Mouse (Mus musculus) liver, embryonic 15.5 days (tissue): ENCODE results near the gene Trappc3l. TPM values are rescaled to one million over a fixed set of nuclear protein-coding genes. Genes with fewer than 3 reads are reported as not detected.

Experiments used
- ATAC-seq: fragments of 200-750 bp; cut with Nextera tagmentation; 2 replicates; pipeline ENCODE4 v1.8.0; 2017; ENCODE audit warnings: moderate number of reproducible peaks, mild to moderate bottlenecking, moderate library complexity; ENCODE audit not compliant: insufficient read depth
- H3K27ac ChIP-seq: fragments of 300-500 bp; sonication (generic); replicated peaks from 2 replicates; pipeline ENCODE4 v1.5.1; 2015; ENCODE audit warnings: mild to moderate bottlenecking, inconsistent platforms
- H3K27me3 ChIP-seq: fragments of 300-500 bp; sonication (generic); 2 replicates; pipeline ENCODE4 v1.6.1; 2015; ENCODE audit warnings: mild to moderate bottlenecking, inconsistent platforms
- H3K36me3 ChIP-seq: fragments of 300-500 bp; sonication (generic); replicated peaks from 2 replicates; pipeline ENCODE4 v1.6.1; 2015; ENCODE audit warnings: moderate library complexity, mild to moderate bottlenecking, inconsistent platforms
- H3K4me1 ChIP-seq: fragments of 300-500 bp; sonication (generic); replicated peaks from 2 replicates; pipeline ENCODE4 v1.6.1; 2015; ENCODE audit warnings: inconsistent platforms
- H3K4me2 ChIP-seq: fragments of 300-500 bp; sonication (generic); 2 replicates; pipeline ENCODE4 v1.6.1; 2015; ENCODE audit warnings: moderate library complexity, mild to moderate bottlenecking, inconsistent platforms
- H3K4me3 ChIP-seq: fragments of 300-500 bp; sonication (generic); replicated peaks from 2 replicates; pipeline ENCODE4 v1.5.1; 2015; ENCODE audit warnings: mild to moderate bottlenecking, inconsistent platforms
- H3K9ac ChIP-seq: fragments of 300-500 bp; sonication (generic); 2 replicates; pipeline ENCODE4 v1.6.1; 2015; ENCODE audit warnings: moderate library complexity, mild to moderate bottlenecking, inconsistent platforms
- H3K9me3 ChIP-seq: fragments of 300-500 bp; sonication (generic); replicated peaks from 2 replicates; pipeline ENCODE4 v1.6.1; 2016; ENCODE audit warnings: inconsistent platforms
- WGBS: fragments of 180-500 bp; shearing (Covaris S2); methylation state at CpG from one replicate; pipeline ENCODE4 v1.1.7; 2015; ENCODE audit warnings: mixed read lengths; ENCODE audit not compliant: insufficient replicate concordance; 5-methylcytosine and 5-hydroxymethylcytosine counted together
- polyA plus RNA-seq: library from polyadenylated mRNA; unstranded; fragments of >200 nt; fragmentation: Nextera tagmentation; extraction: Ambion mirVana; gene quantifications from 2 replicates; pipeline ENCODE4 v1.2.1, GENCODE M21; 2015

Gene Trappc3l
- polyA plus RNA-seq, 1 experiment from 2014 or later, result not detected

DNA sequence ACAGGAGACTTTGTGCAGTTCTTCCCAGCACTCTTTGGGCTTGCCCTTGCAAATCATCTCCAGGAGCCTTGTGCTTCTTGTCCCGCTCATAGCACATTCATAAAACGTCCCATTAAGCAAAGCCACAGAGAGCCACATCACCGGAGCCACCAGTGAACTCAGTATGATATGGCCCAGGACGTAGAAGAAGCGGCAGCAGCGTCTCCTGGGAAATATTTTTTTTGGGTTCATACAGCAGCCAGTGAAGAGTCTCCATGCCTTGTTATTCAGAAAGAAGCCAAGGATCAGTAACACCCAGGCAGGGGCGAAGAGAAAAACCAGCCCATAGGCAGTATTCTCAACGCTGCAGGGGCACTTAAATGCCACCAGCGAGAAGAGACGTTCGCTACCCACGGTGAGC is 58.6 kb downstream of the Trappc3l start:
- Histone ChIP-seq H3K4me3 (no peak overlapping the region), H3K9me3 (no peaks in the 10 kb centered on the region), H3K4me2 (peak overlapping the region; percentile 18; the same call in 1 of the 2 replicates), H3K4me1 (no peaks in the 10 kb centered on the region), H3K9ac (no peak overlapping the region), H3K27me3 (no peaks in the 10 kb centered on the region), H3K27ac (no peak overlapping the region), H3K36me3 (no peaks in the 10 kb centered on the region)
- WGBS, result 54% methylated on average over 12 of the region's 12 CpGs
- no peak for ATAC-seq

DNA sequence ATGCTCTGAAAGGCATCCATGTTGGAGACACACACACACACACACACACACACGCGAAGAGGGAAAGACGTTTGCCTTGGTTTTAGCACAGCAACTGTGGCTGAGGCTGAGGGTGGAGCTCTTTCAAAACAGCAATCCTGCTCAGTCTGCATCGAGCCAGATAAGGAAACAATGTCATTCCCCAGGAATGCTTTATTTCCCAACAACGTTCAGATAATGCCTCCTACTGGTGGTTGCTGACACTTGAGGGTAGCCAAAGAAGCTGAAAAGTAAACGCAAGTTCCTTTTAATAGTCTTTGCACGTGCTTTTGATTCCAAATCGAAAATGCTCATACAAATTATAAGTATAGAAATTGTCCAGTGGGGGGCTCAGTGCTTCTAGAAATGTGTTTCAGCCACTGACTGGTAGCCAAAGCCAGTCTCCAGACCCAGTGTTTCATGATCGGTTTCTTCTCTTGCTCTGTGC is 59.1 kb downstream of the Trappc3l start, which contains the start of gene Calhm5:
Gene Calhm5, minus strand, starts transcription at position 102 of the 466 bp plus-strand sequence.
- no peak within 1 kb of the TSS for H3K9ac ChIP-seq

DNA sequence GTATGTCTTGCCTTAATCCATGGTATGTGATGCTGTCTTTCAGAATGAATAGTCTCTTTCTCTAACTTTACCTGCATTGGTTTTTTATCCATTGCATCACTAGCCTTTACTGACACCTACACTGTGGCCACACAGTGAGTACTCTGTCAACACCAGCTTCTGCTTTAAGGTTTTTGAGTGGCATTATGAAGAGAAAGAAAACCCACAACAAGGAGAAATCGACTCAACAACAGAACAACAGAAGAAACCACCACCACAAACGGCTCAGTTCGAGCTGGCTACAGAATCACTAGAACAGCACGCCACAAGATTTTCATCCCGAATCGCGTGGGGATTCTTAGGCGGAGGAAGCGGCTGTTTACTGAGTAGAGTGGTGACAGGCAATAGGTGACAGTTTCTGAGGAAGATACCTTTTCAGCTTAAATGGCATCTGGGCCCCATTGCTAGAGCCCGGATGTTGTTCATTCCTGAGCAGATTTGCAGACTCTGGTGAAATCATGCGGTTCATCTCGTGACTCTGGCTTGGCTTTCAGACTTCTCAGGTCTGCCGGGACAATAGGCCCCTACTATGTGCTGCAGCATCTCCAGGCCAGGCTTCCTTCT is 73.6 kb downstream of the Trappc3l start:
- no peaks in the 10 kb centered on the region for H3K27me3 ChIP-seq

More for the DNA sequence above, 59.1 kb downstream of the Trappc3l start, which contains the start of gene Calhm5:
- WGBS, result 8% methylated on average over 9 of the region's 9 CpGs
- H3K27ac ChIP-seq, result no peak within 1 kb of the TSS
- ATAC-seq, result no peak
- no peaks in the 10 kb centered on the region for H3K9me3 ChIP-seq
- no peaks in the 10 kb centered on the region for H3K27me3 ChIP-seq
- peak within 1 kb of the TSS; percentile 18; the same call in 1 of the 2 replicates for H3K4me2 ChIP-seq
- H3K36me3 ChIP-seq, result no peaks in the 10 kb centered on the region
- H3K4me1 ChIP-seq, result no peaks in the 10 kb centered on the region
- no peak within 1 kb of the TSS for H3K4me3 ChIP-seq

DNA sequence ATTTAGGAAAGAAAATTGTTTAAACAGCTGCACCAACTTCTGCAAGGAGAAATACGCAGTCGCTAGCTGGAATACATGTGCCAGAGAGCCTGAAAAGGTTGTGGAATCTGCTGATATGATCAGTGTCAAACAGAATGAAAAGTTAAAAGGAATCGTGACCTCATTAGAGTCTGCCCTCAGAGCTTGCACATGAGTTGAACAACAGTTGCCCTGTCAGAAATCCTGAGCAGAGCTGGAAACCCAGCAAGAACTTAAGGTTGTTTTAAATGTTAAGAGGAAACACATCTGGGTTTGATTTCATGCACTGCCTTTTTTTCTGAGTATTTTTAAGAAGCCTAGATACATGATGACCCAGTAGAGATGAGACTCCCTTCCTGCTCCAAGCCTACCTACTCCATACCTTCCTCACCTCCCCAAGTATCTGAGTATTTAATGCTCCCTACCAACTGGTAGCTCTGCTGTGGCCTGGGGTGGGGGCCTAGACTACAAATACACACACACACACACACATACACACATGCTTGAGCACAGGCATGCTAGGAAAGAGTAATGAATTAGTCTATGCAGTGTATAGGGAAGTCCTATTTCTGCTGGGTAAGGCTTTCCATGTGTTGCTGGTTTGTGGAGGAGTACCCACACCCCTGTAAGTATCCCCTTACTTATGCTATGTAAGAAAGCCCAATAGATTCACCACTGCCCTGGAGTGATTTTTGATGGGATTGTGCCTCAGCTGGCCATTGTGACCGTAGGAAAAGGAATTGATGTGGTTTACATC is 74.8 kb downstream of the Trappc3l start:
- no peaks in the 10 kb centered on the region for H3K36me3 ChIP-seq

More for the DNA sequence above, 73.6 kb downstream of the Trappc3l start:
- Histone ChIP-seq H3K4me2 (no peak overlapping the region), H3K27ac (no peak overlapping the region), H3K4me3 (no peak overlapping the region), H3K9ac (no peak overlapping the region), H3K36me3 (no peaks in the 10 kb centered on the region), H3K9me3 (no peaks in the 10 kb centered on the region), H3K4me1 (no peaks in the 10 kb centered on the region)
- no peak for ATAC-seq
- 61% methylated on average over 13 of the region's 13 CpGs for WGBS

DNA sequence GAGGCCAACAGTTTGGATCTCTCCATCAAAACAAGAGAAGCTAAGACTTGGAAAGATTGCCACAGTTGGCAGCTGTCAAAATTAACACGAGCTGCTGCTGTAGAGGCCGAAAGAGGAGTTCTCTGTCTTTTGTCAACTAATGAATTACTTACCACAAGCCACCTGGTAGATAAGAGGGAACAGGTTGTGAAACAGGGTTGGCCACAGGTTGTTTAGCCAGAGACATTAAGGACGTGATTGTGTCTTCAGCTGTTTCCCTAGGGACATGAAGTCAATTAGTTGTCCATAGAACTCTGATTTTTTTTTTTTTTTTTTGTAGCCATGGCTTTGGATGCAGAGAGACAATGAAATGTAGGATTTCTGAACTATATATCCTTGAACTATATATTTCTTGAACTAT is 79.7 kb downstream of the Trappc3l start:
- Histone ChIP-seq H3K9me3 (no peaks in the 10 kb centered on the region), H3K4me1 (no peaks in the 10 kb centered on the region), H3K27ac (no peak overlapping the region), H3K27me3 (no peaks in the 10 kb centered on the region), H3K36me3 (no peaks in the 10 kb centered on the region), H3K9ac (no peak overlapping the region), H3K4me3 (no peak overlapping the region), H3K4me2 (no peak overlapping the region)
- 38% methylated on average over 3 of the region's 3 CpGs for WGBS
- no peak for ATAC-seq

More for the DNA sequence above, 74.8 kb downstream of the Trappc3l start:
- H3K27ac ChIP-seq, result no peak overlapping the region
- H3K4me1 ChIP-seq, result no peaks in the 10 kb centered on the region
- H3K9me3 ChIP-seq, result no peaks in the 10 kb centered on the region
- 60% methylated on average over 4 of the region's 4 CpGs for WGBS
- no peak overlapping the region for H3K4me2 ChIP-seq
- no peak overlapping the region for H3K9ac ChIP-seq
- no peak overlapping the region for H3K4me3 ChIP-seq
- H3K27me3 ChIP-seq, result no peaks in the 10 kb centered on the region
- no peak for ATAC-seq

DNA sequence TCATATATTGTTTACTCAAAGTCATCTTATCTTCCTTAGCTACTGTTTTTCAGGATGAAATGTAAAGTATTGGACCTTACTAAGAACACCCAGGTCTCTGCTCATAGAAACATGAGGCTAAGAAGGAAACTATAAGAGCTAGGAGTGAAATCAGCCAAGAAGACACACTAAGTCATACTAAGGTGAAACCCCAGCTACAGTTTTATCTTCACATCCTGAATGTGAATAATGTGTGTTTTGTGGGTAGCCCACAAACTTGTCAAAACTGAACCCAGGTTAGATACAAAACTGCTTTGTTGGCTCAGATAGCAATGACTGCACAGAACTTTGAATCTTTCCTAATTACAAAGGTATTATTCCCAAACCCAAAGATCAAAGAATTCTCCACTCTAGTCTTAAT is 80.4 kb downstream of the Trappc3l start:
- no peaks in the 10 kb centered on the region for H3K4me1 ChIP-seq
- no peak overlapping the region for H3K27ac ChIP-seq
- H3K9ac ChIP-seq, result no peak overlapping the region
- H3K9me3 ChIP-seq, result no peaks in the 10 kb centered on the region
- no peaks in the 10 kb centered on the region for H3K36me3 ChIP-seq
- no peak overlapping the region for H3K4me2 ChIP-seq
- ATAC-seq, result no peak
- no peak overlapping the region for H3K4me3 ChIP-seq
- H3K27me3 ChIP-seq, result no peaks in the 10 kb centered on the region

DNA sequence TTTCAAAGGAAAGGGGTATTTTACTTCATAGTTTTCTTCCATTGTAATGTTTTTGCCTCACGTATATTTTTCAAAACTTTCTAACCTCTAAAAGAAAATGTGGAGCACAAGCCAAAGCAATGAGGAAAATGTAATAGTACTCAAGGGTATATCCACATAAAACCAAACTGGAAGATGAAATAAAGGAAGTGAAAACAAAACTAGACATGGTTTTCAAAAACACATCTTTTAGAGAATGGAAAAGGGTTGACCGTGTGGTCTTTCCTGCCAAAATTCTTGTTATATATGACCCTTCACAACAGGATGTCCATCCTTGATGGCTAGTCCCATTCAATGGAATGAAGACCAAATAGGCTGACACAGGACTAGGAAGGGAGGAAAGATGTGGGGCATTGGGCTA is 81.0 kb downstream of the Trappc3l start:
- Histone ChIP-seq H3K9ac (no peak overlapping the region), H3K36me3 (no peaks in the 10 kb centered on the region), H3K4me1 (no peaks in the 10 kb centered on the region), H3K4me2 (no peak overlapping the region), H3K27ac (no peak overlapping the region), H3K4me3 (no peak overlapping the region), H3K9me3 (no peaks in the 10 kb centered on the region), H3K27me3 (no peaks in the 10 kb centered on the region)
- ATAC-seq, result no peak
- 58% methylated on average over 2 of the region's 2 CpGs for WGBS

DNA sequence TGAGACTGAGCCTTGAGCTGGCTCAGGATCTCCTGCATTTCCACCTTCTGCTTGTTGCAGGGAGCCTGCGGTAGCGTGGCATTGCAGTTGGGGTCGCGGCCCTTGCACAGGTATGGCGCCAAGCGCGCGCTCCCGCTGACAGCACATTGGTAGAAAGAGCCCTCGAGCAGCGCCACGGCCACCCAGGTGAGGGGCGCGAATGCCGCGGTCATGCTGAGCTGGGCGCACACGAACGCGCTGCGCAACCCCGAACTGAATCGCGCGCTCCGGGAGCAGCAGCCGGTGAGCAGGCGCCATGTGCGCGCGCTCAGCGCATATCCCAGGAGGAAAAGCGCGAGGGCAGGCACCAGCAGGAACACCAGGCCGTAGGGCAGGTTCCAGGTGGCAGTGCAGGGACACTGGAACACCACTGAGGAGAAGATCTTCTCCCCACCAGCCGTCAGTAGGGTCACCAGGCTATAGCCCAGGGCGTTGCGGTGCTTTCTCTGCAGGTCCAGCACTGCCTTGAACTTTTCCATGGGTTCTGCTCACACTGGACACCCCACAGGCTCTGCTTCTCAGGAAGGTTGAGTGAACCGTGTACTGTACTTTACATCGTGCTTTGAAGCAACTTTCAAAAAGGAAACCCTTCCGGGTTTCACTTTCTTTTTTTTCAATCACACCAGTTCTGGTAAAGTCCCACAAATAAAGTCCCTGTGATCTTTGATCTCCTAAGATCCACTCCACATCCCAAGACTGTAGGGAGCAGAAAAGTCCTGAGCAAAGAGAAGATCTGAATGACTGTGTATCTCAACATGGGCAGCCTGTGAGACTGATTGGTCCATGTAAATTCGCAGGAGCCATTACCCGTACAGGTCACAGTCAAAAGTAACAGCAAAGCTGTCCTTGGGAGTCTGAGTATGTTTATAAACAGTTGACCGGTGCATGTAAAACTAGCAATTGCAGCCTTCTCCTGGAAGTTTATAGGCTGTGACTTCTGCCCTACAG is 90.3 kb downstream of the Trappc3l start, which contains the start of gene Calhm6:
Gene Calhm6, minus strand, starts transcription at position 593 of the 987 bp plus-strand sequence.
- no peaks in the 10 kb centered on the region for H3K9me3 ChIP-seq
- no peak within 1 kb of the TSS for H3K27ac ChIP-seq
- no peak for ATAC-seq
- no peaks in the 10 kb centered on the region for H3K36me3 ChIP-seq
- H3K27me3 ChIP-seq, result peaks cover 4% of the 10 kb centered on the region; the same call in 1 of the 2 replicates
- H3K4me2 ChIP-seq, result peak within 1 kb of the TSS; percentile 66
- peaks cover 2% of the 10 kb centered on the region; the same call in 1 of the 2 replicates for H3K4me1 ChIP-seq
- peak within 1 kb of the TSS; percentile 52 for H3K4me3 ChIP-seq
- 18% methylated on average over 44 of the region's 44 CpGs for WGBS
- no peak within 1 kb of the TSS for H3K9ac ChIP-seq

DNA sequence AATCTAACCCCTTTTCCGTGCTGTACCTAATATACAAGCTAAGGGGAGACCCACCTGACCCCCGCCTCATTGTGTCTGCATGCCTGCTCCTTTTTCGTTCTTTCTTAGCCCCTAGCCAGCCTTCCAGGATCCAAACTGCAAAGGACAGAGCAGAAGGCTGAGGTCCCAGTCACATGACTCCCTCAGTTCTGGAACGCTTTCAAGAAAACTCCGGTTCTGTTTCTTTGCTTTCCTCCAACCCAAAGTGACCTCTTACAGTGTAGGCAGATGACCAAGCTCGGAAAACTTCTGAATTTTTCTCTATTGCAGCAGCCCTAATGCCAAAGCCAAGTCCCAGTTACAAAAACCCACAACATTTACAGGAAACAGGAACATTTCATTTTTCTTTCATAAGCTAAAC is 91.0 kb downstream of the Trappc3l start:
- Histone ChIP-seq H3K36me3 (no peaks in the 10 kb centered on the region), H3K4me3 (no peak overlapping the region), H3K4me2 (peak overlapping the region; percentile 66), H3K27ac (no peak overlapping the region), H3K9me3 (no peaks in the 10 kb centered on the region), H3K4me1 (peaks cover 2% of the 10 kb centered on the region; the same call in 1 of the 2 replicates), H3K9ac (no peak overlapping the region), H3K27me3 (peaks cover 4% of the 10 kb centered on the region; the same call in 1 of the 2 replicates)
- 59% methylated on average over 6 of the region's 6 CpGs for WGBS
- ATAC-seq, result no peak

DNA sequence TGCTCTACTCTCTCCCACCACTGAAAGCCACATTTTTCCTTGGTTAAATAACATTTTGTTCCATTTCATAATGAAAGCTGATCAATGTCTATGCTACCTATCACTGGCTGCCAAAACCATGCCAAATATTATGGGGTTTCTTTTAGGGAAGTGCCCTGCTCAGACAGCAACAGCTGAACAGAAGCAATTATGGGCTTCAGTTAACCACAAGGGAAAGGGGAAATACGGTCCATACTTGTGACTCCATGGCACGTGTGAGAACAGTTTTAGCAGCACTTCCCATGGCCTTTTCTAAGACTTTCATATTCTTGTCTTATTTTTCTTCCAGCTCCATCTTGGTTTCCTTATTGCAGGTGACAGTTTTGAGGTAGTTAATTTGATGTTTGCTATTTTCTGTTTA is 94.0 kb downstream of the Trappc3l start:
- H3K4me3 ChIP-seq, result no peak overlapping the region
- H3K36me3 ChIP-seq, result no peaks in the 10 kb centered on the region
- H3K9me3 ChIP-seq, result no peaks in the 10 kb centered on the region
- WGBS, result 15% methylated on average over 2 of the region's 2 CpGs
- no peak for ATAC-seq
- H3K27me3 ChIP-seq, result peaks cover 4% of the 10 kb centered on the region; the same call in 1 of the 2 replicates
- H3K4me2 ChIP-seq, result no peak overlapping the region
- H3K4me1 ChIP-seq, result peaks cover 2% of the 10 kb centered on the region; the same call in 1 of the 2 replicates
- H3K9ac ChIP-seq, result no peak overlapping the region
- no peak overlapping the region for H3K27ac ChIP-seq
